Mouse (Mus musculus): ENCODE data around the gene Gm43518. TPM values are rescaled to one million over a fixed set of nuclear protein-coding genes. Genes with fewer than 3 reads are reported as not detected.

Gm43518 gene
- polyA plus RNA-seq, 1 experiment from 2014 or later, result 3.7 TPM

- Histone ChIP-seq H3K36me3 (ENCODE audit: control insufficient read depth, insufficient read depth, low read length) (no peaks in the 10 kb centered on the region), H3K9me3 (ENCODE audit: control insufficient read depth, low read length) (no peaks in the 10 kb centered on the region), H3K4me3 (ENCODE audit: low read length) (no peak overlapping the region), H3K9ac (ENCODE audit: low read depth, low read length) (no peak overlapping the region), H3K27ac (ENCODE audit: low read depth, low read length) (no peak overlapping the region; the same call in 1 of the 2 replicates), H3K27me3 (replicated peaks; ENCODE audit: control insufficient read depth, insufficient read depth, low read length) (no peaks in the 10 kb centered on the region; the same call in 1 of the 2 replicates), H3K4me2 (ENCODE audit: low read length) (no peak overlapping the region), H3K4me1 (ENCODE audit: control insufficient read depth, insufficient read depth, low read depth, low read length) (peaks cover 18% of the 10 kb centered on the region)
- ATAC-seq, result 0 out of 2 replicates have a peak, but pooled peaks have one; percentile 10
- 65% methylated on average over 18 of the region's 18 CpGs for WGBS
These were observed 52.2 kb downstream of the Gm43518 start for GRCm38 (mm10) chr5:123979221-123979979.

- Histone ChIP-seq H3K36me3 (ENCODE audit: control insufficient read depth, insufficient read depth, low read length) (no peaks in the 10 kb centered on the region), H3K4me1 (ENCODE audit: control insufficient read depth, insufficient read depth, low read depth, low read length) (peaks cover 13% of the 10 kb centered on the region), H3K4me3 (ENCODE audit: low read length) (no peak overlapping the region), H3K27me3 (replicated peaks; ENCODE audit: control insufficient read depth, insufficient read depth, low read length) (no peaks in the 10 kb centered on the region; the same call in 1 of the 2 replicates), H3K4me2 (ENCODE audit: low read length) (no peak overlapping the region), H3K27ac (ENCODE audit: low read depth, low read length) (no peak overlapping the region), H3K9ac (ENCODE audit: low read depth, low read length) (no peak overlapping the region), H3K9me3 (ENCODE audit: control insufficient read depth, low read length) (no peaks in the 10 kb centered on the region)
- 59% methylated on average over 4 of the region's 4 CpGs for WGBS
- no peak for ATAC-seq
These were observed 52.8 kb downstream of the Gm43518 start for GRCm38 (mm10) chr5:123979980-123980369.

GRCm38 (mm10) chr5:123980521-123981249, 53.5 kb downstream of the Gm43518 start:
- no peaks in the 10 kb centered on the region for H3K9me3 ChIP-seq (ENCODE audit: control insufficient read depth, low read length)
- no peaks in the 10 kb centered on the region for H3K36me3 ChIP-seq (ENCODE audit: control insufficient read depth, insufficient read depth, low read length)
- H3K9ac ChIP-seq (ENCODE audit: low read depth, low read length), result no peak overlapping the region
- no peak overlapping the region for H3K4me2 ChIP-seq (ENCODE audit: low read length)
- no peaks in the 10 kb centered on the region; the same call in 1 of the 2 replicates for H3K27me3 ChIP-seq (replicated peaks; ENCODE audit: control insufficient read depth, insufficient read depth, low read length)
- peaks cover 6% of the 10 kb centered on the region for H3K4me1 ChIP-seq (ENCODE audit: control insufficient read depth, insufficient read depth, low read depth, low read length)
- no peak overlapping the region for H3K4me3 ChIP-seq (ENCODE audit: low read length)
- WGBS, result 84% methylated on average over 9 of the region's 9 CpGs
- ATAC-seq, result no peak
- no peak overlapping the region for H3K27ac ChIP-seq (ENCODE audit: low read depth, low read length)

GRCm38 (mm10) chr5:123981250-123981554, 54.0 kb downstream of the Gm43518 start:
- WGBS, result 78% methylated on average over 6 of the region's 6 CpGs
- Histone ChIP-seq H3K27me3 (replicated peaks; ENCODE audit: control insufficient read depth, insufficient read depth, low read length) (no peaks in the 10 kb centered on the region; the same call in 1 of the 2 replicates), H3K9me3 (ENCODE audit: control insufficient read depth, low read length) (no peaks in the 10 kb centered on the region), H3K4me1 (ENCODE audit: control insufficient read depth, insufficient read depth, low read depth, low read length) (peaks cover 4% of the 10 kb centered on the region), H3K36me3 (ENCODE audit: control insufficient read depth, insufficient read depth, low read length) (no peaks in the 10 kb centered on the region), H3K4me3 (ENCODE audit: low read length) (no peak overlapping the region), H3K27ac (ENCODE audit: low read depth, low read length) (no peak overlapping the region), H3K9ac (ENCODE audit: low read depth, low read length) (no peak overlapping the region), H3K4me2 (ENCODE audit: low read length) (no peak overlapping the region)
- ATAC-seq, result no peak

GRCm38 (mm10) chr5:123982838-123983237, 55.6 kb downstream of the Gm43518 start:
- no peak overlapping the region for H3K4me2 ChIP-seq (ENCODE audit: low read length)
- no peaks in the 10 kb centered on the region; the same call in 1 of the 2 replicates for H3K27me3 ChIP-seq (replicated peaks; ENCODE audit: control insufficient read depth, insufficient read depth, low read length)
- WGBS, result 83% methylated on average over 11 of the region's 11 CpGs
- H3K4me1 ChIP-seq (ENCODE audit: control insufficient read depth, insufficient read depth, low read depth, low read length), result peaks cover under 1% of the 10 kb centered on the region; the same call in 1 of the 2 replicates
- no peak overlapping the region for H3K4me3 ChIP-seq (ENCODE audit: low read length)
- H3K9me3 ChIP-seq (ENCODE audit: control insufficient read depth, low read length), result no peaks in the 10 kb centered on the region
- H3K27ac ChIP-seq (ENCODE audit: low read depth, low read length), result no peak overlapping the region
- ATAC-seq, result no peak
- H3K36me3 ChIP-seq (ENCODE audit: control insufficient read depth, insufficient read depth, low read length), result no peaks in the 10 kb centered on the region
- no peak overlapping the region for H3K9ac ChIP-seq (ENCODE audit: low read depth, low read length)

GRCm38 (mm10) chr5:123985434-123985833, 58.2 kb downstream of the Gm43518 start:
- no peak overlapping the region for H3K4me2 ChIP-seq (ENCODE audit: low read length)
- H3K9me3 ChIP-seq (ENCODE audit: control insufficient read depth, low read length), result no peaks in the 10 kb centered on the region
- H3K4me3 ChIP-seq (ENCODE audit: low read length), result no peak overlapping the region
- no peaks in the 10 kb centered on the region for H3K36me3 ChIP-seq (ENCODE audit: control insufficient read depth, insufficient read depth, low read length)
- WGBS, result 79% methylated on average over 9 of the region's 9 CpGs
- H3K27ac ChIP-seq (ENCODE audit: low read depth, low read length), result no peak overlapping the region
- H3K27me3 ChIP-seq (replicated peaks; ENCODE audit: control insufficient read depth, insufficient read depth, low read length), result no peaks in the 10 kb centered on the region; the same call in 1 of the 2 replicates
- H3K4me1 ChIP-seq (ENCODE audit: control insufficient read depth, insufficient read depth, low read depth, low read length), result peaks cover 7% of the 10 kb centered on the region
- ATAC-seq, result peak; percentile 65
- H3K9ac ChIP-seq (ENCODE audit: low read depth, low read length), result no peak overlapping the region

- no peak overlapping the region for H3K27ac ChIP-seq (ENCODE audit: low read depth, low read length)
- H3K9me3 ChIP-seq (ENCODE audit: control insufficient read depth, low read length), result no peaks in the 10 kb centered on the region
- 0 out of 2 replicates have a peak, but pooled peaks cover 2% of the 10 kb centered on the region for H3K36me3 ChIP-seq (ENCODE audit: control insufficient read depth, insufficient read depth, low read length)
- 95% methylated on average over 2 of the region's 2 CpGs for WGBS
- H3K4me2 ChIP-seq (ENCODE audit: low read length), result no peak overlapping the region
- no peak overlapping the region for H3K4me3 ChIP-seq (ENCODE audit: low read length)
- peaks cover 9% of the 10 kb centered on the region for H3K4me1 ChIP-seq (ENCODE audit: control insufficient read depth, insufficient read depth, low read depth, low read length)
- H3K27me3 ChIP-seq (replicated peaks; ENCODE audit: control insufficient read depth, insufficient read depth, low read length), result no peaks in the 10 kb centered on the region; the same call in 1 of the 2 replicates
- no peak for ATAC-seq
- no peak overlapping the region for H3K9ac ChIP-seq (ENCODE audit: low read depth, low read length)
These were observed 59.7 kb downstream of the Gm43518 start for GRCm38 (mm10) chr5:123986925-123987324.

GRCm38 (mm10) chr5:123987511-123987910, 60.3 kb downstream of the Gm43518 start:
- Histone ChIP-seq H3K36me3 (ENCODE audit: control insufficient read depth, insufficient read depth, low read length) (0 out of 2 replicates have a peak, but pooled peaks cover 2% of the 10 kb centered on the region), H3K27ac (ENCODE audit: low read depth, low read length) (no peak overlapping the region), H3K4me1 (ENCODE audit: control insufficient read depth, insufficient read depth, low read depth, low read length) (peaks cover 11% of the 10 kb centered on the region), H3K9me3 (ENCODE audit: control insufficient read depth, low read length) (no peaks in the 10 kb centered on the region), H3K9ac (ENCODE audit: low read depth, low read length) (no peak overlapping the region), H3K4me2 (ENCODE audit: low read length) (no peak overlapping the region), H3K4me3 (ENCODE audit: low read length) (no peak overlapping the region), H3K27me3 (replicated peaks; ENCODE audit: control insufficient read depth, insufficient read depth, low read length) (no peaks in the 10 kb centered on the region; the same call in 1 of the 2 replicates)
- WGBS, result 68% methylated on average over 4 of the region's 4 CpGs
- no peak for ATAC-seq

Data from hindbrain, embryonic 16.5 days (tissue).